Mouse (Mus musculus) kidney, adult 2 months (tissue): ENCODE data around the gene Arntl2.
A peak's percentile ranks its signal among the peaks of the same experiment; 100 is the strongest.

Experiments
- CTCF ChIP-seq: fragments of 200-500 bp; conservative IDR thresholded peaks from 2 replicates; pipeline ENCODE4 v1.5.1; 2011; ENCODE audit warnings: low read depth, mild to moderate bottlenecking, control low read depth, low read length, moderate library complexity, mixed read lengths; ENCODE audit not compliant: insufficient read depth, insufficient read length
- POLR2A ChIP-seq: fragments of 200-500 bp; IDR thresholded peaks from one replicate; pipeline ENCODE4 v1.6.1; 2011; ENCODE audit warnings: low read depth, low read length, control low read depth

GRCm38 (mm10) chr6:146762264-146762898, 33.5 kb upstream of the Arntl2 start:
- TF ChIP-seq CTCF (peak; percentile 52), POLR2A (no peak)
